25 mouse cellular contexts compared by ENCODE assay signal in the genomic region with DNA sequence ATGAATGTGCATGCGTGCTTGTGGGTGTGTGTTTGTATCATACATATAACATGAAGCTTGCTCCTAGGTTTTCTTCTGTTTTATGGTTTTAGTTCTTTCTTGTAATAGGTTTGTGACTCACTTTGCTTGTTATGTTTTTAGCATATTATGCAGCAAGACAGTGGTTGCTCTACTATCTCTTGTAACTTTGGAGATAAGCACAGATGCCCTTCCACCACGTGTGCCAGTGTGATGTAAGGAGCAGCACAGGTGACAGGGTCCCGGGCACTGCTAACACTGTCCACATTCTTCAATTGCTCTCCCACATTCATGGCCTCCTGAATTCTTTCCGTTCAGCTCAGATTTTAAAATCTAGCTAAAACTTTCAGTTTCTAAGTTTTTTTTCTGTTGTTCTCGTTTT.
"Had no signal": no experiment of that assay in that cellular context is flagged by ENCODE, and none has a peak within 500 bp of the region (broad histone marks: within the 10 kb centered on the region; RNA-seq: fewer than 3 reads in every experiment).

No protein-coding gene starts in this region.

- H3K4me2 ChIP-seq: heart, embryonic 11.5 days; heart, embryonic 13.5 days; heart, embryonic 15.5 days; hindbrain, embryonic 13.5 days; hindbrain, embryonic 15.5 days; kidney, embryonic 15.5 days; limb, embryonic 13.5 days; limb, embryonic 15.5 days had no signal

- H3K9me3 ChIP-seq: heart, embryonic 13.5 days; heart, embryonic 15.5 days; hindbrain, embryonic 13.5 days; hindbrain, embryonic 15.5 days; kidney, embryonic 15.5 days; limb, embryonic 13.5 days; limb, embryonic 15.5 days had no signal

- H3K4me3 ChIP-seq: heart, adult 2 months; heart, embryonic 13.5 days; heart, embryonic 15.5 days; hindbrain, embryonic 13.5 days; hindbrain, embryonic 15.5 days; kidney, embryonic 15.5 days; limb, embryonic 13.5 days; limb, embryonic 15.5 days had no signal

- H3K9ac ChIP-seq: heart, embryonic 13.5 days; heart, embryonic 15.5 days; hindbrain, embryonic 13.5 days; hindbrain, embryonic 15.5 days; kidney, embryonic 15.5 days; limb, embryonic 13.5 days; limb, embryonic 15.5 days had no signal

- DNase-seq: gastrocnemius, postnatal 14 days; gastrocnemius, postnatal 36 days; heart, adult 11 months; heart, adult 2 months; heart, postnatal 14 days; heart, postnatal 36 days; kidney, adult 11 months; kidney, adult 2 months; kidney, adult 9 months; kidney, postnatal 14 days; kidney, postnatal 36 days; layer of hippocampus, adult 9-11 months; layer of hippocampus, postnatal 36 days; left cerebral cortex, postnatal 4 days had no signal

- ATAC-seq: hindbrain, postnatal 0 days; intestine, embryonic 16.5 days had no signal

- H3K27me3 ChIP-seq: heart, embryonic 13.5 days; hindbrain, embryonic 13.5 days; hindbrain, embryonic 15.5 days; kidney, embryonic 15.5 days; limb, embryonic 13.5 days; limb, embryonic 15.5 days had no signal

- H3K27ac ChIP-seq: heart, adult 2 months; heart, embryonic 13.5 days; heart, embryonic 15.5 days; hindbrain, embryonic 13.5 days; hindbrain, embryonic 15.5 days; hindbrain, postnatal 0 days; kidney, embryonic 15.5 days; kidney, postnatal 0 days; limb, embryonic 13.5 days; limb, embryonic 15.5 days had no signal

- H3K36me3 ChIP-seq: heart, embryonic 13.5 days; heart, embryonic 15.5 days; hindbrain, embryonic 13.5 days; hindbrain, embryonic 15.5 days; kidney, embryonic 15.5 days; limb, embryonic 13.5 days; limb, embryonic 15.5 days had no signal
